Mouse (Mus musculus) gastrocnemius, postnatal 14 days (tissue): Measurements from ENCODE around the gene Igf1r. TPM values are rescaled to one million over a fixed set of nuclear protein-coding genes. Genes with fewer than 3 reads are reported as not detected.

ENCODE experiments used
- DNase-seq: peaks from one replicate; pipeline ENCODE4 v3.0.0; 2021; ENCODE audit warnings: mixed read lengths
- intact Hi-C: fragments of 180-260 bp; cut with DNase I; formaldehyde crosslinking; loops from one replicate; pipeline ENCODE4 v1.15.1; 2025; ENCODE audit warnings: low total_unique reads
- long read RNA-seq, 2 experiments: library from polyadenylated mRNA; stranded (forward); transcript quantifications; one replicate each; pipeline ENCODE4 v2.0.0; 2021
- total RNA-seq, 2 experiments: library from RNA; stranded (reverse); gene quantifications; 2 replicates each; pipeline ENCODE4 v1.2.3; 2021

Igf1r gene
- total RNA-seq: 10 to 100 TPM; 13.1 to 14.0 TPM
- long read RNA-seq, experiment 1, partial matches to known transcripts: 2 of 7 reads
- long read RNA-seq, experiment 1, other reads (novel, unspliced or antisense): 5 of 7 reads
- long read RNA-seq, experiment 2, partial matches to known transcripts: 0 of 1 reads
- long read RNA-seq, experiment 2, other reads (novel, unspliced or antisense): 1 of 1 reads

GRCm38 (mm10) chr7:67952777-67953700 lies at the start of gene Igf1r:
Gene Igf1r, plus strand, starts transcription at chr7:67952827.
- DNase-seq: peak; percentile 67
- intact Hi-C loops: loop anchor here (2.0 kb wide), 1 partner anchor 176 kb away; no protein-coding TSS in a partner anchor

DNA sequence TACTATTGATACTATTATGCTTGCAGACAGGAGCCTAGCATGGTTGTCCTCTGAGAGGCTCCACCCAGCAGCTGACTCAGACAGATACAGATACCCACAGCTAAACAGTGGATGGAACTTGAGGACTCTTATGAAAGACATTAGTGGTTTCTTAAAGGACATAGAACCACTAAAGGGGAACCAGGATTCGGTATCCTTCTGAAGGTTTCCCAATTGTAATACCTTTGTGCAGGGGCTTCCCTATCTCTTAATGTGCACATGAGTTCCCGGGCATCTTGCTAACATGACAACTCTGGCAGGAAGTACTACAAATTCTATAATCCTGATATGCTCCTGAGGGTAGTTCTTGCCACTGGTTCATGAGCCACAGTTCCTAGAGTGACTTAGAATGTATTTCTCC lies 46.3 kb upstream of the Igf1r start:
- no peak for DNase-seq
- intact Hi-C loops: no loop called here

DNA sequence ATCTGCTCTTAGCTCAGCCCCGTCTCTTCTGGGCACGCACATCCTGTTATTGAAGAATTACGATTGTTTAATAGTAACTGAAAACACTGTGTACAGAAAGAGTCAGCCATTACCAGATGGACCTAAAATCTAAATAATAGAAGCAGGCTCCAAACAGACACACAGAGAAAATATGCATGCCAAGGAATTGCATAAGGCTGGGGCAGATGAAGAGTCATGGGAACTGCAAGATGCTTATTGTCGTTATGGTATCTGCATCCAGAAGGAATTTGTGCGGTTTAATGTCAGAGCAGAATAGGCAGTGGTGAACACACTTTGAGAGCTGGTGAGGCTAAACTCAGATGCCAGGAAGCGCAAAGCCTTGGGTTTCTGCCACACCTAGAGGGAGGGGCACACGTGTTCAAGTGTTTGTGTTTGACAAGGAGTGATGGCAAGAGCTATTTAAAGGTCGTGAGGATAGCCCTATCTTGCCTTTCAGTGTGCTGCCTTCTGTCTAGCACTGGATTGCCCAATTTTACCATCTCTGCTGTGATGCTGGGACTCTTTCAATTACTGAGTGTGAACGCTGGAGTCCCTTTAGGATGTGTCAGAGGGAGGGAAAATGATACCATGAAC lies 44.7 kb upstream of the Igf1r start:
- intact Hi-C loops: no loop called here
- no peak for DNase-seq

DNA sequence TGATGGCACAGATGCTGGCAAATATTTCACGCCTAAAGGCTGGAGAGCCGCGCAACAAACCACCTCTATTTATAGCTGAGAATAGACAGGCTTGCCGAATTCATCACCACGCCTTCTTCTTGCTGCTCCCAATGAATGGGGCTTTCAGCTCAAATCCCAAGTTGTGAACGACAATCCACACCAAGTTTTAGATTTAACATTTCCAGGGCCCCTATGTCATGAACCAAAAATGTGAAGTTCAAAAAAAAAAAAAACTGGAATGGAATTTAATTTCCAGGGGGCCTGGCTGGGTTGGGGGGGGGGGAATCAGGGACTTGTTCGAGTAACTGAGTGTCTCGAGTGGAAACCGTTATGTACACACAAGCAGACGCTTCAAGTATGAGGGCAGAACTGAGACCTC lies 42.1 kb upstream of the Igf1r start:
- DNase-seq: no peak
- intact Hi-C loops: no loop called here

- intact Hi-C loops: no loop called here
- peak; percentile 28 for DNase-seq
Observed at GRCm38 (mm10) chr7:67910947-67911346, 41.7 kb upstream of the Igf1r start.

- intact Hi-C loops: no loop called here
- no peak for DNase-seq
Observed at GRCm38 (mm10) chr7:67911841-67912240, 40.8 kb upstream of the Igf1r start.

DNA sequence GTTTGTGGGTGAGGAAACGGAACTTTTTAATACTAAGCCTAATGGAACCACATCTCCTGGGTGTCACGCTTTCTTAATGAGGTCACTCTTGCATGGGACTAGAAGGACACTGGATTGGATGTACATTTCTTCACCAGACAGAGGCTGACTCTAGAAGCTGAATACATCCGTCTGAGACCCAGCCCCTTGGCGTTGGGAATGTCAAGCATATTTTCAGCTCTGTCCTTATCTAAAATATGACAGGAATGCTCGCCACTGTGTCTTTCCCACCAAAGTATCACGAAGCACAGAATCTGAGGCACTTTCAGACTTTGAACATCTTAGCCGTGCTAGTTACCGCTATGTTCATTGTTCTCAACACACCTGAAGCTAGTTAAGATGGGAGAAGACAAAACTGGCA lies 35.7 kb upstream of the Igf1r start:
- DNase-seq: no peak
- intact Hi-C loops: no loop called here

- intact Hi-C loops: no loop called here
- no peak for DNase-seq
Observed at GRCm38 (mm10) chr7:67917753-67918152, 34.9 kb upstream of the Igf1r start.

DNA sequence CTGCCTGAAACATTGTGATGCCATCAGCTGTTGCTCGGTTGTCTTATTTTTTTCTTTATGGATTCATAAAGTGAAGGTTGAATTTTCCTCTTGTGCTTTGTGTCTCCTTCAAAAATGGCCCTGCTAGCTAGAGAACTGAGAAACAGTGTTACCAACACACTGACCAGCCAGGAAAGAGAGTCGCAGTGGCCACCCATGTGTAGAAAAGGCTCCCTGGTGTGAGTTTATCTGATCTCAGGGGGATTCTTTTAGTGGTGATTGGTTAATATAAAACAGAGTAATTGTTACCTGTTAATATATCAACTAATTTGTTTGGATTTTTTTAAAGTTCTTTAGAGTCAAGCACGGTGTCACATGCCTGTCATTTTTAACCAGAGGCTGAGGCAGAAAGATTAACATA lies 33.2 kb upstream of the Igf1r start:
- DNase-seq: no peak
- intact Hi-C loops: no loop called here

DNA sequence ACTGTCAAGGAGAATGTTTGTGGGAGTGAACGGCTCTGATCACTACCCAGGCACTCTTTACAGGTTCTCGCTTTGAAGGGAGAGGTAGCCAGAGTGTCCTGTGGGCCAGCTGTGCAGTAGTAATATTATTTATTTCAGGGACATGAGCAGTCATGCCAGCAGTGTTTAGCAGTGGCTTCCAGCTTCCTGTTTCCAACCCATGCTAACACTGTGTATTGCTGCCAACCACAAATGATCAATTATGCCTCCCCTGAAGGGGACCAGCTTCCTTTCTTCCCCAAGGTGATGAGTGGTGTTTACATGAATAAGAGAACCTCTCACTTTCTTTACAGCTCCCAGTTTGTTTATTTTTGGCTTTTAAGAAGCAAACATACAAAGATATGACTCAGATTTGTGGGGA lies 28.4 kb upstream of the Igf1r start:
- intact Hi-C loops: no loop called here
- no peak for DNase-seq

DNA sequence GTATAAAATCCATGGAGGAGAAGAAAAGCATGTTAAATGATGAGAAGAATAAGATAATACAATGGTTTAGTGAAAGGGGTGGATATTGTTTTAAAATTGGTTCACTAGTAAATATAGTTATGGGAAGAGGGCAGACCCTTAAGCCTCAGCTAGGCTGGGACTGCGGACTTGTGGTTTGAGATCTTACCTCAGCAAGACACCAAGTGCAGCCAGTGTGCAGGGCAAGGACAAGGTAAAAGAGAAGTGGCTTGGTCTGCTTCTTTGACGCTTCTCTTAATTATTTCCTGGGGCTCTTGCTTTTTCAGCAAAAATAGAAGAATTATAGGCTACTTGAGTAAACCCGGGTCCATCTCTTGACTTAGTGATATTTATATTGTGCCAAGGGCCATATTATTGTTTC lies 22.5 kb upstream of the Igf1r start:
- DNase-seq: no peak
- intact Hi-C loops: no loop called here

DNA sequence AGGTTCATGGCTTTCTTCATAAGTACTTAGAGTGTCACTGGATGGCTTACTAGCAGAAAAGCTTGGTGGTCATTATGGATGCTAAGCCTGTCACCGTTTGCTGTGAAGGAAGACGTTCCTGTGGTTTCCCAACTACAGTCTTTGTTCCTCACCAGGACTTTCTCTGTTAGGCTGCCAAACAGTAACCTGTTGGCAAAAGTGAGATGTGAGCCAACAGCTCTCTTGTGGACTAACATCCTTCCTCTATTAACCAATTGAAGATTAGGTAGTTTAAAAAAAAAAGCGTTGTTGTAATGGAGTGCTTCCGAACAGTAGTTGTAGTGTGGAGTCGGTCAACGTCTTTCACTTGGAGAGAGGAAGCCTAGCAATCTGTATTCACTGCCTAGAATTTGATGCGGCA lies 15.8 kb upstream of the Igf1r start:
- intact Hi-C loops: no loop called here
- DNase-seq: no peak

DNA sequence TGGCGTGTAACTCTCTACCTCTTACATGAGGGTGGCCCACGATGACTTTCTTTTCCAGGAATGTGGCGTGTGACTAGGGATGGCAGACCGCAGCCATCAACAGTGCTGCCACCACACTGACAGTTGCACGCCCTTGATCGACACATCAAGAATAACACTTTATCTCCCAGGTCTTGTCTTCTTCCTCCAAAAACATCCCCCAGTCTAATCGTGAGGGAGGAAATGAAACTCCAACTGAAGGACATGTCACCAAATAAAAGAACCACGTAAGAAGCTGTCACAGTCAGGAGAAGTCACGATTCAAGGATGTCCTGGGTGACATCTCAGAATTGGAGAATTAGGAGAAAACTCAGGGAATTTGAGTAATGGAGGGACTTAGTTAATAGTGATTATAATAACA lies 8.8 kb upstream of the Igf1r start:
- DNase-seq: no peak
- intact Hi-C loops: no loop called here

DNA sequence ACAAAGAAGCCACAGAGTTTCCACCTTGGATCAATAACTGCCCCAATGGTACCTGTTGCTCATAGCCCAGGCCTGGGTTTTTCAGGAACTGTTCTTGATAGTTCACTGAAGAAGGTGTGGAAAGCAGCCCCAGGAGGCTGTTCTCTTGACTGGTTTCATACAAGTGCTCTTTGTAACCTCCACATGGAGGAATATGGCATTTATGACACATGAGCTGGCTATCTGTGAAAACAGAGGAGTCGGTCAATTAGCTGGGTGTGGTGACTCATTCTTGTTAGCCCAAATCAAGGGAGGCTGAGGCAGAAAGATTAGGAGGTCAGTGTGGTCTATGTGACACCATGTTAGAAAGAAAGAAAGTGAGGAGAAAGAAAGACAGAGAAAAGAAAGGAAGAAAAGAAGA lies 5.7 kb upstream of the Igf1r start:
- no peak for DNase-seq
- intact Hi-C loops: no loop called here

GRCm38 (mm10) chr7:67950346-67950814 lies 2.2 kb upstream of the Igf1r start:
- intact Hi-C loops: no loop called here
- DNase-seq: no peak

- DNase-seq: peak; percentile 87
- intact Hi-C loops: no loop called here
Observed at GRCm38 (mm10) chr7:67950815-67951531, 1.7 kb upstream of the Igf1r start.

DNA sequence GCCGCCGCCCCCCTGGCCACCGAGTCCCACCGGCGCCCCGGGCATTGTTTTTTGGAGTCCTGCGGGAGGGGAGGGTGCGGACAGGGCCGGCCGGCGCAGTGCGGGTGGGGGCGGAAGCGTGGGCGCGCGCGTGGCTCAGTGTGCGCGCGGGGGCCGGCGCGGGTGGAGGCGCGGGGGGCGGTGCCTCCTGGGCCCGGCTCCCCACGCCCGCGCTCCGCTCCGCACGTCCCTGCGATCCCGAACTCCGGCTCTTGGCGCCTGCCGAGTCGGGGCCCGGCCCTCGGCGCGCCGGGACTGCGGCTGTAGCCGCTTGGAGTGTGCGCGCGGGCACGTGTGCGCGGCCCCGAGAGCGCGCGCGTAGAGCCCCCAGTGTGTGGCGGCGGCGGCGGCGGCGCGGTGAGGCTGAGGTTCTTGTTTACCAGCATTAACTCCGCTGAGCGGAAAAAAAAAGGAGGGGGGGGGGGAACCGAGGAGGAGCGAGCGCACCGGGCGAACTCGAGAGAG lies 1.0 kb upstream of the Igf1r start:
- DNase-seq: peak; percentile 95
- intact Hi-C loops: loop anchor here (2.0 kb wide), 1 partner anchor 177 kb away; no protein-coding TSS in a partner anchor

GRCm38 (mm10) chr7:67952036-67952681 lies 468 bp upstream of the Igf1r start:
- intact Hi-C loops: loop anchor here (2.0 kb wide), 1 partner anchor 177 kb away; no protein-coding TSS in a partner anchor
- DNase-seq: peak; percentile 85

DNA sequence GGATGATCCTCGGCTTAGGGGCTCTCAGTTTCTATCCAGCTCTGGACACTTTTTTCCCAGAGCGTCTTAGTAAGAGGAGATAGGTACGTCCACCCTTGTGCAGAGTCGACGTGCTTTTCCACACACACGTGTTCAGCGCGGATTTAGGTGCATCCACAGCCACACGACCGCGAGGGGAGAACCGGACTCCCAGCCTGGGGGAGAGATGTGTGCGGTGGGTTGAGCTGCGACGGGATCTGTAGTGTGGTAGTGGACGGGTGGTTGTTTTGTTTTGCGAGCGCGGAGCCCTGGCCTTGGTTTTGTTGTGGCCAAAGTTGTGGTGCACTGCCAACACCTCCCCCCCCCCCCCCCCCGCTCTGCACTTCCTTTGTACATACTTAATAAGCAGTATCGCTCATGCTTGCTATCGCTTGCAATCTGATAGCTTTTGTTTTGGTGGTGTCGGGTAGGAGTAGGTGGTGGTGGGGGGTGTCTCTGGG lies 1.2 kb downstream of the Igf1r start:
- no peak for DNase-seq
- intact Hi-C loops: loop anchor here (2.0 kb wide), 1 partner anchor 175 kb away; no protein-coding TSS in a partner anchor
